Mouse (Mus musculus): ENCODE data around the gene Loxl4.

DNA sequence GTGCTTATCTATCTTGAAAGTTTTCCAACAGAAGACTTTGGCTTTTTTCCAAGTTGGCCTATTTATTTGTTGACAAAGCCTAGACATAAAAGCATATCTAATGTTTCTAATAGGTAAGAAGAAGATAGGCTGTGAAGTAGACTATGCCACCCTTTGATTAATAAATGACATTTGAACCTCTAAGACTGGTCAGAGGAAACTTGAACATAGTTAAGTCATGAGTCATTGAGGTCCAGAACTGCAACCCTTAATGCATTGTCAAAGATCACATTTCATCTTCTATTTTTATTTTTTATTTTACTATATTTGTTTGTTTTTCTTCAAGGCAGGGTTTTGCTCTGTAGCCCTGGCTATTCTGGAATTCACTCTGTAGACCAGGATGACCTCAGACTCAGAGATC is 45.6 kb downstream of the Loxl4 start:
- TF ChIP-seq CTCF (IDR thresholded peaks at IDR 0.05; ENCODE audit: insufficient read depth, low read length) (no peak), POLR2A (IDR thresholded peaks at IDR 0.05; ENCODE audit: borderline replicate concordance, extremely low read depth, low read depth, low read length) (no peak)

Data from lung, adult 2 months (tissue).